9 mouse cellular contexts compared by ENCODE assay signal in genomic region chr3:132871318-132871904, GRCm38 (mm10).
DNase-seq lines count a peak whose midpoint lies in the region; ATAC-seq and TF ChIP-seq lines count a peak whose summit lies in the region.
"Had no signal": no experiment of that assay in that cellular context is flagged by ENCODE, and none has a peak within 500 bp of the region (broad histone marks: within the 10 kb centered on the region; RNA-seq: fewer than 3 reads in every experiment).

No protein-coding gene starts in this region.

- H3K4me2 ChIP-seq in embryonic facial prominence, embryonic 15.5 days (replicated peaks), result no peak overlapping the region
- H3K4me2 ChIP-seq in kidney, embryonic 16.5 days (replicated peaks; ENCODE audit: low read depth, low read length), result no peak overlapping the region
- peak overlapping the region; percentile 55 for H3K4me2 ChIP-seq in myocyte (ENCODE audit: low read depth)
- H3K4me2 ChIP-seq in forebrain, embryonic 12.5 days, result no peak overlapping the region

- no peaks in the 10 kb centered on the region for H3K36me3 ChIP-seq in embryonic facial prominence, embryonic 15.5 days
- H3K36me3 ChIP-seq in kidney, embryonic 16.5 days (ENCODE audit: insufficient read depth, low read length), result no peaks in the 10 kb centered on the region
- no peaks in the 10 kb centered on the region for H3K36me3 ChIP-seq in myocyte (ENCODE audit: control insufficient read depth, insufficient read depth)
- no peaks in the 10 kb centered on the region for H3K36me3 ChIP-seq in forebrain, embryonic 12.5 days (replicated peaks)

- 77% methylated on average over 9 of the region's 9 CpGs for whole genome bisulfite sequencing in embryonic facial prominence, embryonic 15.5 days
- WGBS in kidney, embryonic 16.5 days, result 62% methylated on average over 9 of the region's 9 CpGs
- WGBS in forebrain, embryonic 12.5 days, result 92% methylated on average over 9 of the region's 9 CpGs

- DNase-seq in 416B (ENCODE audit: low read depth), result peak; percentile 100
- DNase-seq in left cerebral cortex, adult 18-20 months (ENCODE audit: low spot score in 2 of 2), result no peak
- DNase-seq in left cerebral cortex, adult 9 months (ENCODE audit: low spot score in 2 of 2), result no peak

- no peak overlapping the region for H3K4me3 ChIP-seq in embryonic facial prominence, embryonic 15.5 days (replicated peaks)
- H3K4me3 ChIP-seq in kidney, embryonic 16.5 days (ENCODE audit: low read length), result no peak overlapping the region
- H3K4me3 ChIP-seq in myocyte, result no peak overlapping the region
- H3K4me3 ChIP-seq in forebrain, embryonic 12.5 days (replicated peaks), result no peak overlapping the region

- H3K9me3 ChIP-seq in embryonic facial prominence, embryonic 15.5 days (replicated peaks), result no peaks in the 10 kb centered on the region
- H3K9me3 ChIP-seq in kidney, embryonic 16.5 days (ENCODE audit: low read length), result no peaks in the 10 kb centered on the region
- no peaks in the 10 kb centered on the region for H3K9me3 ChIP-seq in forebrain, embryonic 12.5 days

- no peak overlapping the region for H3ac ChIP-seq in myocyte (ENCODE audit: control insufficient read depth, insufficient read length)

- H3K79me2 ChIP-seq in myocyte (ENCODE audit: control insufficient read depth, insufficient read depth), result no peaks in the 10 kb centered on the region

- TF ChIP-seq POLR2A in myocyte (IDR thresholded peaks at IDR 0.05; ENCODE audit: insufficient read length, low read depth), result no peak

- ATAC-seq in activated CD4-positive, CD25-positive, alpha-beta regulatory T cell, adult 4 months, result peak; percentile 87
- no peak for ATAC-seq in embryonic facial prominence, embryonic 15.5 days (ENCODE audit: insufficient number of reproducible peaks, low FRiP score, low TSS enrichment, low read depth)
- no peak for ATAC-seq in kidney, embryonic 16.5 days (ENCODE audit: low FRiP score, low TSS enrichment)
- no peak for ATAC-seq in forebrain, embryonic 12.5 days (ENCODE audit: low FRiP score)

- H3K27ac ChIP-seq in embryonic facial prominence, embryonic 15.5 days (replicated peaks), result peak overlapping the region; percentile 34; the same call in 1 of the 2 replicates
- peak overlapping the region; percentile 66 for H3K27ac ChIP-seq in kidney, embryonic 16.5 days (ENCODE audit: low read length)
- H3K27ac ChIP-seq in forebrain, embryonic 12.5 days, result no peak overlapping the region
- H3K27ac ChIP-seq: macrophage had no signal

- no peaks in the 10 kb centered on the region for H3K27me3 ChIP-seq in embryonic facial prominence, embryonic 15.5 days
- H3K27me3 ChIP-seq in kidney, embryonic 16.5 days (ENCODE audit: insufficient read depth, low read length), result no peaks in the 10 kb centered on the region
- no peaks in the 10 kb centered on the region for H3K27me3 ChIP-seq in myocyte (ENCODE audit: control insufficient read depth, insufficient read depth, insufficient read length)
- no peaks in the 10 kb centered on the region for H3K27me3 ChIP-seq in forebrain, embryonic 12.5 days

- no peak overlapping the region for H3K9ac ChIP-seq in embryonic facial prominence, embryonic 15.5 days
- H3K9ac ChIP-seq in kidney, embryonic 16.5 days (replicated peaks; ENCODE audit: low read length), result no peak overlapping the region
- no peak overlapping the region for H3K9ac ChIP-seq in forebrain, embryonic 12.5 days

- peaks cover 7% of the 10 kb centered on the region for H3K4me1 ChIP-seq in embryonic facial prominence, embryonic 15.5 days
- peaks cover 35% of the 10 kb centered on the region for H3K4me1 ChIP-seq in kidney, embryonic 16.5 days (ENCODE audit: insufficient read depth, low read length)
- peaks cover 4% of the 10 kb centered on the region for H3K4me1 ChIP-seq in forebrain, embryonic 12.5 days

TF ChIP-seq in myocyte, 11 proteins besides CTCF, POLR2A, EP300 and RAD21:
- TF ChIP-seq MAX (IDR thresholded peaks at IDR 0.05; ENCODE audit: low read depth) (no peak), CEBPB (IDR thresholded peaks at IDR 0.05; ENCODE audit: insufficient read depth, poor library complexity, severe bottlenecking) (peak; percentile 58; the same call in 1 of the 2 replicates), MYOG (IDR thresholded peaks at IDR 0.05; ENCODE audit: control insufficient read depth in 1 of 3, insufficient read depth in 1 of 3, insufficient read length in 2 of 3, low read depth in 2 of 3) (peak in 1 of 3 experiments; percentile 15)
